Mouse (Mus musculus): ENCODE measurements at regions not wholly inside any gene's neighbourhood (a gene's known extent, or its start where the extent isn't known, plus 50 kb on each side); places are given as distances from the start of the nearest gene placed in this dataset.

DNA sequence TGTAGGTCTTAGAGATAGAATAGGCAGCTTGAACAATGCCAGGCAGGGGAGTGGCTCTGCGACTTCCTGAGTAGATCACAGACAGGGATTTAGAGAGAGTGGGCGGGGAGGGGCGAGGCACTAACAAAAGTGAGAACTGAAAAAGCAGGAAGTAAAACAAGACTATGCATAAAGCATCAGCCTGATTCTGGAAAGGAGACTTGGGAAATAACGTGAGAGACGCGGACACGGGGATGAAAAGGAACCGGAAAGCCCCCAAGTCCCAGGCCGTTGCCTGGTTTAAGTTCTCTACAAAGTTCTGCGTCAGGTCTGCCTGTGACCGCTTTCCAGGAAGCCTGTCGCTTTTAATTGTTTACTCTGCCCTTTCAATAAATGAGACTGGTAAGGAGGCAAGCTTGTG, 86.3 kb downstream of the D16Ertd472e start:
- in situ Hi-C loops (cut with MboI, MseI): no loop called here

DNA sequence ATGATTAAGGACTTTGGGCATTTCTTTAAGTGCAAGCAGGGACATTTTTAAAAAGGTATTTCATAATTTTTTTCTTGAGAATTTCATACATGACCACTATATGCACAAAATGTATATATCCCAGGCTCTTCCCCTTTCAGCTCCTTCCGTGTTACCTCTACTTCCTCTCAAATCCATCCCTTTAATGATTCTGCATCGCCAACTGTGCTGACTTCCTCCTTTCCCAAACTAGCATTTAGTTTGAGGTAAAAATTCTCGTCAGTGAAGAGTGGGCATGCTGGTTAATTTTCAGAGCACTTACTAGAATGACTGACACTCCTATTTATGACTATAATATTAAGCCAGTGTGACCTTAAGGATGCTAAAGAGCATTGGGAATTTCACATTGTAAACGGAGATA, 86.9 kb downstream of the D16Ertd472e start:
- in situ Hi-C loops (cut with MboI, MseI): no loop called here

DNA sequence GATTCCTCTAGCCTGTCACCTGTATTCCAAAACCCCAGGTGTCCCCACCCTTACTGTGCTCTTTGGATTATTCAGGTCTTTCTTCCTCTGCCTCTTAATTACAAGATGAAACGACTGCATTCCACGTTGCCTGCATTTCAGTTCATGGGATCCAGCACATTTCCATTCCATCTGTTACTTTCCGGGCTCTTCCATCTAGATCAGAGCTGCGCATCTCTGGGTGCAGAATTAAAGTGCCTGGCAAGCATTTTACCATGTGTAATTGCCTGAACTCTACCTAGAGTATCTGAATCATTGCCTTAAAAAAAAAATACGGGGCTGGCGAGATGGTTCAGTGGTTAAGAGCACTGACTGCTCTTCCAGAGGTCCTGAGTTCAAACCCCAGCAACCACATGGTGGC, 90.0 kb downstream of the D16Ertd472e start:
- in situ Hi-C loops (cut with MboI, MseI): no loop called here

DNA sequence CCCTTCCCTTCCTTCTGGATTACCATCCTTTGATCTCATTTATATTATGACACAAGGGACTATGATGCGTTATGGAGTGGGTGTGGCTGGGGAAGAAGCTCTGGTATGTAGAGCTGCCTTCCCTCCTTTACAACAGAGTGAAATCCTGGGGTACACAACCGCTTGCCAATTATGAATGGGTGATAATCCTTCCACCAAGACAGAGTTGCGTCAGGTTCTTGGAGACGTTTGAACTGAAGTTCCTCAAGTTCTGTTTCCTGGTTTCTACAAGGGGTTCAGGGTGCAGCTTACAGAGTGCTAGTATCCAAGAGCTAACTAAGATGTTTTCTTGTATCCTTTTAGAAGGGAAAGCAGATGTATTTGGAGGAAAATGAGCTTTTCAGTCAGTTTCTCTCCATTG, 92.2 kb downstream of the D16Ertd472e start:
- in situ Hi-C loops (cut with MboI, MseI): loop anchor here (5.0 kb wide), 1 partner anchor 48 kb away; no protein-coding TSS in a partner anchor

DNA sequence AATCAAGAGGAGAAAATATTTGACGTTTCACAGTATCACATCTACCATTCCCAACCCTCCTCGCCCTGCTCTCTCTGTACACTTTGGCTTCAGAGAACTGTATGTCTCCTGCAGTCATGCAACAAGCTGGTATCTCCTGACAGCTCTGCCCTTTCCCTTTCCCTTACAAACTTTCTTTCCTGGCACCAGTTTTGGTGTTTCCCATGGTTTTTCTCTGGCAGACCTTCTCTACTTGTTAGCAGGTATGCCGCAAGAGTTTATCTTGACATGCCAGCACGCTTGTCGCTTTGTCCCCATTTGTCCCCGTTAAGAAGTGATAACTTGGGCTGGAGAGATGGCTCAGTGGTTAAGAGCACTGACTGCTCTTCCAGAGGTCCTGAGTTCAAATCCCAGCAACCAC, 94.9 kb downstream of the D16Ertd472e start:
- in situ Hi-C loops (cut with MboI, MseI): loop anchor here (5.0 kb wide), 1 partner anchor 51 kb away; no protein-coding TSS in a partner anchor

DNA sequence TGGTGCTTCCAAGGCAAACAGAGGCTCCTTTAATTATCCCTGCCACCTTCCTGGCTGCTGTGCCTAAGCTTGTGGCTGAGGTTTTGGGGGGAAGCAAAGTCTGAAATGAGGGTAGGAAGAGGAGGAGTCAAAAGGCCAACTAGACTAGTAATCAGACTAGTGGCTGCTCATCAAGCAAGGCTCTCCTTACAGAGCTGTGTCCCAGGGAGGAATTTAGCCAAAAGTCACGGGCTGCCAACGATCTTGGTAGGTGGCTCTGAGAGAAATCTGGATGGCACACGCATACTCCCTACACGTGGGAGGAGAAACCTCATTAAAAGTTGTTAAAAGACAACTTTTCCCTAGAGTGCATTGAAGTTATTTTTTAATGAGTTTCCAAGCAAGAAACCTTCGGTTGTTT, 95.4 kb downstream of the D16Ertd472e start:
- in situ Hi-C loops (cut with MboI, MseI): loop anchor here (5.0 kb wide), 1 partner anchor 51 kb away; no protein-coding TSS in a partner anchor

DNA sequence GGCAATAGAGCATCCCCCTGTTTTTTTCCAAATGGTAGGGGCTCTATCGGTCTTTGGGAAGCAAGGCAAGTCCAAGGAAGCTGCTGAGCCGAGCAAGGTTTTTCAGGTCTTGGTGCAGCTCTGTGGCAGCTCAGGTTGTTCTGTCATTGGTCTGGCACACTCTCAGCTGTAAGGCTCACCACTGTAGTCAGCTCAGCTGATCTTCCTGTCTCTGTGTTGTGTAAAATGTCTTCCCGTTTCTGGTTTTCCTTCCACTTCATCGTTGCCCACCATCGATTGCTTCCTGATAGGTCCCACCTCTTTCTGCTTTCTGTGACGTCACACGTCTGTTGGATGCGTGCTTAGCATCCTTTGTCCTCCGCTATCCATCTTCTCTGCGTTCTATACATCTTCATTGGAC, 96.2 kb downstream of the D16Ertd472e start:
- in situ Hi-C loops (cut with MboI, MseI): loop anchor here (5.0 kb wide), 1 partner anchor 52 kb away; no protein-coding TSS in a partner anchor

DNA sequence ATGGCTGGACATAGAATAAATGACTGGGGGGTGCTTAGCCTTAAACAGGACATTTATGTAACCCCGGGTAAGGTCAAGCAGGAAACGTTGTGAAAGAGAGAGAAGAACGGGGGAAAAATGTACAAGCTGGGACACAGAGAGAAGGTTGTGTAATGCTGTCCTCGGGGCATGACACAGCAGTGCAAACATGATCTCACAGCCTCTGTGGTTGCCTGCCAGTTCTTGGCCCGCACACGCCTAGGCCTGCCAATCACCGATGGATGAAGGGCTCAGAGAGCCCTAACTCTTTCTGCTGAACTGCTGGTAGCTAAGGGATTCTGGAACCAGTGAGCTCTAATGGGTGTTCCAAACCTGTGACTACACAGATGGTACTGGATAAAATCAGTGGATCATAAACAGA, 96.5 kb upstream of the Btg3 start:
- in situ Hi-C loops (cut with MboI, MseI): no loop called here

DNA sequence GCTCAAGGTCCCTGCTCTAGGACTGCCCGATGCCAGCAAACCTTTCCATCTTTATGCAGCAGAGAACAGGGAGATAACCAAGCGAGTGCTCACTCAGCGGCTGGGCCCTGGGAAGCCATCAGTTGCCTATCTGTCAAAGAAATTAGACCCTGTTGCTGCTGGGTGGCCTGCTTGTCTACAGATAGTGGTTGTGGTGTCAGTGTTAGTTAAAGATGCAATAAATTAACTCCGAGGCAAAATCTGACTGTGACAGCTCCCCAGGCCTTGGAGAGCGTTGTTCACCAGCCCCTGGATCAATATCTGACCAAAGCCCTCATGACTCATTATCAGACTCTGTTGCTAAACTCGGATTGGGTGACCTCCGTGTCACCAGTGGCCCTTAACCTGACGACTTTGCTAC, 83.0 kb upstream of the Btg3 start:
- in situ Hi-C loops (cut with MboI, MseI): no loop called here

DNA sequence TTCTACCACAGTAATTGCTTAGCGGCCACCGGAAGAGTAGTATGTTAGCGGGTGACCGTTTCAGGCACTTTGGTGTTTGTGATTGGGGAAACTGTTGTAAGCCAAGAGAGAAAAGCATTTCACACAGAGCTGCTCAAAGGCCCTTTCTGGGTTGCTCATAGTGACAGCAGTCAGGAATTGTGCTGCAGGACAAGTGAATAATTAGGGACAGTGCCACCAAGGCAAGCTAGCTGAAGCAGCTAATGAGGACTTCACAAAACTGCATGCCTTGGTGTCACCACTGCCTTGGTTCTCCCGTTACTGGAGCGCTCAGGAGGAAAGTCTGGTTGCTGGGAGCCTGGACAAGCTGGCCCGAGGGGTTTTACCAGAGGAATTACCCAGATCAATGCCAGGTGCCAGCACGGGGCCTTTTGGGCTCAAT, 80.7 kb upstream of the Btg3 start:
- in situ Hi-C loops (cut with MboI, MseI): no loop called here

DNA sequence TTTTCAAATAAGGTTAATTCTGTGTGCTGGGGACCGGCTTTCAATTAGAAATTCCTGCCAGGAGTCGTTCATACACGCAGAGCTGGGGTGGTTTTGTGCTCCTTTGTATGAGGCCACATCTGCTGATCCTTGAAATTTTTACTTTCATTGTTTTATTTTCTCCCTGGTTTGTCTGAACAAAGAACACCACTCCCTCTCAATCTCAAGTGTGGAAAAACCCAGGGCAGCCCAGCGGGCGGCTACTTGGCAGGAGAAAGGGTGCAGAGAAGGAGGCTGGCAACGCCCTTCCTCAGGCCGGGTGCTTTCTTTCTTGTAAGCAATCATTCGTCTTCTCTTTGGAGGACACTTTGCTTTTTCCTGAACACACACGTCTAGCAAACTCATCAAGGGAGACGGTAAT, 79.4 kb upstream of the Btg3 start:
- in situ Hi-C loops (cut with MboI, MseI): no loop called here

DNA sequence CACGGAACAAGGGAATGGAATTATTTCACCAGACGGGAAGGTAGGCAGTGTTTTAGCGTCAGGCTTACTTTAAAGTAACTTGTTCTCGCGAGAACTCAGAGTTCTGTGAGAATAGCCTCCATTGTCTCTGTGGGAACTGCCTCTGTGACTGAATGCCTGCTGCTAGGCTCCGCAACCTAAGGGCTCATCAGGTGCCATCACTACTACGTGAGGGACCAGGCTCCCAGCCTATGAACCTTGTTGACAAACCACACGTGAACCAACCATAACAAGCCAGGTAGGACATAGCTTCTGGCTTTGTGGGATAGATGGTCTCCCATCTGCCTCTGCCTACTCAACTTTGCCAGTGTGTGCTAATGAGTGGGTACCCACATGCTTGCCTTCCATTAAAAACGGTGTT, 77.5 kb upstream of the Btg3 start:
- in situ Hi-C loops (cut with MboI, MseI): loop anchor here (5.0 kb wide), 2 partner anchors 123 to 183 kb away; partner anchors contain the start of gene D16Ertd472e

DNA sequence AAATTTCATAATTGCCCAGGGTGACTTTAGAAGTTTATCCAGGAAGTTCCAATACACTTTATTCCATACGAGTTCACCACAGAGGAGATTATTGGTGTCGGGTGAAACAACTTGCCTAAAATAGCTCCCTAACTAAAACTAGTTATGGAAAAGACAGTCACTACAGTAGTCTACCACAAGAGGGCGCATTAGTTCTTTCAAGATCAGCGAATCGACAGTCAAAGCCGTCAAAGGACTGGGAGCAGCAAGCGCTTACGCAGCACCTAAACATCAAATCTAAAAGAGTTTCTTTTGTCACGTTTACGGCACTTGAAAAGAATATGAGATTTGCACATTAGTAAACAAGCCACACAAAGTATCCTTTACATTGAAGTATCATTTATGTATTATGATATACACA, 75.3 kb upstream of the Btg3 start:
- in situ Hi-C loops (cut with MboI, MseI): loop anchor here (5.0 kb wide), 2 partner anchors 125 to 185 kb away; partner anchors contain the start of gene D16Ertd472e

DNA sequence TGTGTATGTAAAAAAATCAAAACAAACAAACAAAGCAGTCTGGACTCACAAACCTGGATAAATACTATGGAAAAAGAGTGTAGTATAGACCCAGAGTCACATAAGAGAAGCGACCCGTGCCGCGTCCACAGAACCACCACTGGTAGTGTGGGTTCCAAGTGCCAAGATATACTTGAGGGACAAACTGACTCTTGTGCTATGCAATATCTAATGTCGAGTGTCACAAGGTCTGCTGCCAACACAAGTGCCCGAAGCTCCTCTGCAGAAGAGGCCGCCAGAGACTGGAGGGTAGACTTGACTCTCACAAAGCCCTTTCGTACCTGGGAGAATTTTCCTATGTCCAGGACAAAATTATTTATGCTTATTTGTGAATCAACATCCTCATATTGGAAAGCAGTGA, 74.8 kb upstream of the Btg3 start:
- in situ Hi-C loops (cut with MboI, MseI): loop anchor here (5.0 kb wide), 2 partner anchors 126 to 186 kb away; partner anchors contain the start of gene D16Ertd472e

DNA sequence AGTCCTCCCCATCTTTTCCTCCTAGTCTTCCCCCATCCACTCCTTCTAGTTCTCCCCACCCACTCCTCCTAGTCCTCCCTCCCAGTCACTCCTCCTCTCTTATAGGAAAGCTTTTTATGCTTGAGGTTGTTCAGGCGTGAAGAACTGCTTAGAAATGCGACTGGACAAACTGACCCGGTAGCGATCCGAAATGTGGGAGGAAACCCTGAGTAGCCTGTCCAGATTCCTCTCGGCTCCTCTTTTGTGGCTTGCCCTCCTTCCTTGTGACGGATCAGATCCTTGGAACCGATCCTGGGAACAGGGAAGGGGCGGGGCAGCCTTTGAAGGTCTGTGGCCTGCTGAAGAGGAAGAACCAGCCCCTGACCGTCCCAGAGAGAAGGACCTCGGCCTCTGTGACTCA, 74.3 kb upstream of the Btg3 start:
- in situ Hi-C loops (cut with MboI, MseI): loop anchor here (5.0 kb wide), 2 partner anchors 126 to 186 kb away; partner anchors contain the start of gene D16Ertd472e

DNA sequence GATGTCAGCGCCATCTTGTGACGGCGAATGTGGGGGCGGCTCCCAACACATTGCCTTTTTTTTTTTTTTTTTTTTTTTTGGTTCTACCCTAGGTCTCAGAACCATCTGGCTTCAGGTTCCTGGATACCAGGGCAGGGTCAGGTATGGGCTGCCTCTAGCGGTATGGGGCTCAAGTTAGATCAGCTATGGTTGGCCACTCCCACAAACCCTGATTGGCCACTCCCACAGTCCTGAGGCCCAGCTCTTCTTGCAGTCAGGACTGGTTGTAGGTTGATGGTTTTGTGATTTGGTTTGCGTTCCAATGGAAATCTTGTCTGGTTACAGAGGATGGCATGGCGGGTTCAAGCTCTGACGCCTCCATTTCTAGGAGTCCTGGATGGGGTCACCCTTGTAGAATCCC, 72.2 kb upstream of the Btg3 start:
- in situ Hi-C loops (cut with MboI, MseI): no loop called here

DNA sequence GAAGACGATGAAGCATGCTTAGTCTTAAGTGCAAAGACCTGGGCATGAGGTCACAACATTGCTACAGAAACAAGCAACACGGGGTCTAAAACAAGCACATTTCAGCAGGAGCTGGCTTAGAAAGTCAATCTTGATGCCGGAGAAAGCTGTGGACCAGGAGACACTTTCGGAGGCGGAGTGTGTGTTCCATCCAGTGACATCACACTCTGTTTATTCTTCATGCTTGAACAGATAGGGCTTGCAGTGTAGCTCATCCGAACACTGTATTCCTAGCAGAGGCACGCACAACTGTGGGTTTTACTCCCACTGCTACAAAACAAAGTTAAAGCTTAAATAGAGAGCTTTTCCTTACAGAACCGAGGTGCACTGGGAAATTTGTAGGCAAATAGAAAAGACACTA, 66.3 kb upstream of the Btg3 start:
- in situ Hi-C loops (cut with MboI, MseI): no loop called here

DNA sequence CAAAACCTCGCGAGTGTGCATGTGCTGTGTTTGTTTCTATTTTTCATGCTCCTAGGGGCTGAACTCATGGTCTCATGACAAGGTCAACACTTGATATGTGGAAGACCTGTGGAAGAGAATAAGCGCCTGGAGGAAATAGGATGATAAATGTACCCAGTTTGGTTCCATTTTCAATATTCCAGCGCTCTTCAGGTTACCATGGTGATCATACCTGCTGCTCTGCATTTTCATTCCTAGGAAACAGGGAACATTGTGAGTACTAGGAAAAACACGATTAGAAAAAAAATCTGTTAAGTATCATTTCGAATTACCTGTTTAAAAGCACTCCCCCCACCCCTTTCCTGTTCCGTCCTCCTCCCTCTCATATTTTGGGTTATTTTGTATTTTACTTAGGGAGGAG, 65.8 kb upstream of the Btg3 start:
- in situ Hi-C loops (cut with MboI, MseI): no loop called here

DNA sequence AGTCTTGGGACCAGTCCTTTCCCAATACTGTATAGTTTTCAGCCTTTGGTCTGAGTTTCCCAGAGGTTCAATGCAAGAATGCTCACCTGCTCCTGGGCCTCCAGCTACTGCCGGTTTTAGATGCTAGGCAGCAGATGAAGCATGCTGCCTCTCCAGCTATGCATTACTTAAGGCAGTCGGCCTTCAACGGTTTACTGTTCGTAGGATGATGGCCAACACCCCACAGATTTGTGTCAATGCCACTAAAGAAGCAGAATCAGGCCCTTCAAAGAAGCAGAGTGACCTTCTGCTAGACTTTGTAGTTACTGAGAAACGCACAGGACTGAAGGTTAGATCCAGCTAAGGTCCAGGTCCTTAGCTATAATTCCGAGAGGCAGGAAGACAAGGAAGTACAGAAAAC, 65.0 kb upstream of the Btg3 start:
- in situ Hi-C loops (cut with MboI, MseI): no loop called here

DNA sequence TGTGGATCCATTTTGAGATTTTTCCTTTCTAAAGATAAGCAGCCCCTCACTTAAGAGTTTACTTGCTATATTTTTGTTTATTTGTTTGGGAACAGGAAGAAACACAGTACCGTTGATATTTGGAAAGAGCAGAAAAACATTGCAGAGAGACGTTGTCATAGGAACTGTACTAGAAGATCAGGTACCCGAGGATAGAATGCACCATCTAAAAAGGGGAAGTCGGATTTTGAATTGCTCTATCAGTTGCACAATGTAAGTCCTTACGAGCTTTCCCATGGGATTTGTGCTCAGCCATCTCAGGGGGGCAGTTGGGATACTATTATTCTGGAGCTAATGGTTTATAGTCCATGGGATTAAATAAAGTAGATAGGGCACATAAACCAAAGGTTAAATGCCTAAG, 58.7 kb upstream of the Btg3 start:
- in situ Hi-C loops (cut with MboI, MseI): no loop called here

DNA sequence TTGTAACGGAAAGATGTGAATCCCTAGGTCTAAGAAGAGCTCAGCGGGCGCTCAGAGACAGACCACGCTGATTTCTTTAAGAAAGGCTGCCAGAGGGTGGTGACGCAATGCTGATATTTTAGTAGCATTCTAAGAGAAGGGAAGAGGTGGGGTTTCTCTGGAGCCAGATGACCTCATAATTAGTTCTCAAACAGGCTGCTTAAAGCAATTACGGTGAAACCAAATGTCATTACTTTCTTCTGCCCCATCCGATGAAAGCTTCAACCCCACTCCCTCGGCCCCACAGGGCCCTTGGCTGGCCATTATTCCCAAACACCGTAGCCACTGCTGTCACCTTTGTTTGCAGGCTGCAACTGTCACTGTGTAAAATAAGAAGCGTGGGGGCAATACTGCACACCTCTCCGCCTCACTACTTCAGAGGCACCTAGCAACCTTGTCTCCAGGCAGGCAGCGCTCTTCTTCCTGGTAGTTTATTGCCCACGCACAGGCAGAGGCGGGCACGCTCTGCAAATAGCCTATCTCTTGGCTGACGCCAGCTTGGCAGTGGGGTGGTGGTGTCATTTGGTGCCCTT, 50.6 kb upstream of the Btg3 start:
- in situ Hi-C loops (cut with MboI, MseI): no loop called here

Data from T-helper 1 cell (primary cell).